Mouse (Mus musculus) myocyte (in vitro differentiated cells): ENCODE data around the gene Recql.

Experiments
- MAX ChIP-seq: IDR thresholded peaks from one replicate; pipeline ENCODE4 v1.6.1; 2011; ENCODE audit warnings: low read depth, mild to moderate bottlenecking, control low read depth
- POLR2A ChIP-seq: IDR thresholded peaks from one replicate; pipeline ENCODE4 v1.6.1; 2011; ENCODE audit warnings: low read depth, mild to moderate bottlenecking, control low read depth, moderate library complexity; ENCODE audit not compliant: insufficient read length
- POLR2AphosphoS2 ChIP-seq: IDR thresholded peaks from one replicate; pipeline ENCODE4 v1.6.1; 2011; ENCODE audit warnings: low read depth, control low read depth; ENCODE audit not compliant: insufficient read length
- SRF ChIP-seq: IDR thresholded peaks from one replicate; pipeline ENCODE4 v1.6.1; 2011; ENCODE audit warnings: low read depth; ENCODE audit not compliant: control insufficient read depth, insufficient read length
- TCF12 ChIP-seq: IDR thresholded peaks from one replicate; pipeline ENCODE4 v1.6.1; 2011; ENCODE audit warnings: mild to moderate bottlenecking, control low read depth; ENCODE audit not compliant: poor library complexity, insufficient read depth, severe bottlenecking
- TCF3 ChIP-seq: IDR thresholded peaks from one replicate; pipeline ENCODE4 v1.6.1; 2011; ENCODE audit warnings: low read depth, control low read depth; ENCODE audit not compliant: insufficient read length
- USF1 ChIP-seq: IDR thresholded peaks from one replicate; pipeline ENCODE4 v1.6.1; 2011; ENCODE audit warnings: low read depth, mild to moderate bottlenecking, control low read depth, moderate library complexity

- TF ChIP-seq POLR2AphosphoS2 = no peak
- no peak for TF ChIP-seq POLR2A
- no peak for TF ChIP-seq SRF
- no peak for TF ChIP-seq TCF3
- TF ChIP-seq USF1 = no peak
- TF ChIP-seq TCF12 = no peak
- no peak for TF ChIP-seq MAX
Measured at GRCm38 (mm10) chr6:142394669-142395068, 7.8 kb upstream of the Recql start.
